Mouse (Mus musculus) embryonic fibroblast, embryonic 13.5 days (primary cell): Measurements from ENCODE around the gene Fam234b.

Experiments
- CTCF ChIP-seq: IDR thresholded peaks from 2 replicates; pipeline ENCODE4 v1.5.1; 2011; ENCODE audit warnings: mild to moderate bottlenecking, control low read depth, low read length, moderate library complexity, borderline replicate concordance; ENCODE audit not compliant: insufficient read depth
- POLR2A ChIP-seq: IDR thresholded peaks from 2 replicates; pipeline ENCODE4 v1.6.1; 2011; ENCODE audit warnings: low read depth, mild to moderate bottlenecking, control low read depth, low read length, moderate library complexity

DNA sequence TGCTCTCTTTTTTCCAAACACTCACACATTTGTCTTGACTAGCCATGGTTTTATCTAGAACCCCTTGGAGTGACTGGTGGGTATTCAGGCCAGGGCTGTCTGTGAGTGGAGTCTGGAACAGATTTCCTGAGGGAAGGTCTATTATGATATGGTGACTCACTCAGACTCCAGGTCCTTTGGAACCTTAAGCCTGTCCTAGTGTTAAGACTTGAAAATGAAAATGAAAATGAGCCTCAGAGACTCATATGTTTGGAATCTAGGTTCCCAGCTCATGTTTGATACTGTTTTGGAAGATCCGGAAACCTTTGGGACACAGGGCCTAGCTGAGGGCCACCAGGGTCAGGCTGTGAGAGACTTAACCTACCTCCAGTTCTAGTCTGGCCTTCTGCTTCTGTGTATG lies 68.3 kb downstream of the Fam234b start:
- TF ChIP-seq CTCF (no peak), POLR2A (no peak)
